Mouse (Mus musculus): ENCODE measurements around the gene Ifrd1.

The Ifrd1 gene

GRCm38 (mm10) chr12:40239161-40239560, 9.1 kb downstream of the Ifrd1 start:
- DNase-seq: no peak

GRCm38 (mm10) chr12:40232231-40232630, 16.1 kb downstream of the Ifrd1 start:
- DNase-seq: no peak

GRCm38 (mm10) chr12:40231632-40232031, 16.7 kb downstream of the Ifrd1 start:
- no peak for DNase-seq

- DNase-seq: no peak
Observed at GRCm38 (mm10) chr12:40224171-40224880, 24.0 kb downstream of the Ifrd1 start.

GRCm38 (mm10) chr12:40223676-40224075, 24.6 kb downstream of the Ifrd1 start:
- no peak for DNase-seq

GRCm38 (mm10) chr12:40223082-40223619, 25.2 kb downstream of the Ifrd1 start:
- DNase-seq: peak; percentile 99

GRCm38 (mm10) chr12:40222251-40223081, 25.8 kb downstream of the Ifrd1 start:
- peak; percentile 97 for DNase-seq

- no peak for DNase-seq
Observed at GRCm38 (mm10) chr12:40221611-40222010, 26.7 kb downstream of the Ifrd1 start.

GRCm38 (mm10) chr12:40220896-40221295, 27.4 kb downstream of the Ifrd1 start:
- DNase-seq: no peak

- DNase-seq: peak; percentile 38
Observed at GRCm38 (mm10) chr12:40220001-40220570, 28.2 kb downstream of the Ifrd1 start.

GRCm38 (mm10) chr12:40218430-40218945, 29.8 kb downstream of the Ifrd1 start:
- DNase-seq: no peak

GRCm38 (mm10) chr12:40217776-40218175, 30.5 kb downstream of the Ifrd1 start:
- DNase-seq: no peak

GRCm38 (mm10) chr12:40214888-40215876, 33.1 kb downstream of the Ifrd1 start:
- DNase-seq: no peak

GRCm38 (mm10) chr12:40209049-40209448, 39.3 kb downstream of the Ifrd1 start:
- DNase-seq: no peak

GRCm38 (mm10) chr12:40207909-40208308, 40.4 kb downstream of the Ifrd1 start:
- no peak for DNase-seq

- no peak for DNase-seq
Observed at GRCm38 (mm10) chr12:40202161-40203035, 45.9 kb downstream of the Ifrd1 start.

GRCm38 (mm10) chr12:40200484-40201235, 47.6 kb downstream of the Ifrd1 start:
- DNase-seq: no peak

GRCm38 (mm10) chr12:40199795-40200402, 48.4 kb downstream of the Ifrd1 start:
- DNase-seq: peak; percentile 80

GRCm38 (mm10) chr12:40199302-40199701, 49.0 kb downstream of the Ifrd1 start, which contains the start of gene Lsmem1:
Gene Lsmem1 (minus strand): TSS chr12:40199490.
- DNase-seq: no peak

GRCm38 (mm10) chr12:40198427-40198826, 49.9 kb downstream of the Ifrd1 start:
- no peak for DNase-seq
